Mouse (Mus musculus) thymus, postnatal 10 days (tissue): Measurements from ENCODE around the gene Obp2b.
A peak's percentile ranks its signal among the peaks of the same experiment; 100 is the strongest.
"Not testable (repeated sequence)": the region's sequence is repeated elsewhere in the genome, so short reads cannot be mapped to it uniquely, and the experiment has no call there.

Source experiments
- DNase-seq, 2 experiments: peaks; one replicate each; pipeline ENCODE4 v3.0.0; 2021; ENCODE audit warnings: low spot score in 2 of 2

Obp2b gene

DNA sequence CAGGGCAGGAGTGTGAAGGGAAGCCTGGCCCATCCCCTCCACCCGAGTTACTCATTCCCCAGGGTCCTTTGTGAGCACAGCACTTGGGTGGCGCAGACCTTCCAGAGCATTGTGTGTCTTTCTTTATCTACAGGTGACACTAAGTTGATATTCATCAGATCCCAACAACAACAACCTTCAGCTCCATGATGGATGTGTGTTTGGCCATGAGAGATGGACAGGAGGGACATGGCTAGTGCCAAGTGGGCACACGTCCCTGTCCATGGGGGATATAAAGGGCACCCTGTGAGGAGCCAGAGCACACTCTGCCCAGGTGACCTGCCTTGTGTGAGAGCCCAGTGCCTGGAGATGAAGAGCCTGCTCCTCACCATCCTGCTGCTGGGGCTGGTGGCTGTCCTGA is at the start of gene Obp2b:
Gene Obp2b (plus strand): TSS at position 301 of the 400 bp plus-strand sequence.
- DNase-seq = not testable (repeated sequence)

- peak in 1 of 2 experiments; percentile 66 for DNase-seq
Observed at GRCm38 (mm10) chr2:25694605-25695004, 42.2 kb upstream of the Obp2b start.

- DNase-seq = no peak
Observed at GRCm38 (mm10) chr2:25696951-25697350, 39.9 kb upstream of the Obp2b start.

- no peak for DNase-seq
Observed at GRCm38 (mm10) chr2:25698696-25699095, 38.1 kb upstream of the Obp2b start.

DNA sequence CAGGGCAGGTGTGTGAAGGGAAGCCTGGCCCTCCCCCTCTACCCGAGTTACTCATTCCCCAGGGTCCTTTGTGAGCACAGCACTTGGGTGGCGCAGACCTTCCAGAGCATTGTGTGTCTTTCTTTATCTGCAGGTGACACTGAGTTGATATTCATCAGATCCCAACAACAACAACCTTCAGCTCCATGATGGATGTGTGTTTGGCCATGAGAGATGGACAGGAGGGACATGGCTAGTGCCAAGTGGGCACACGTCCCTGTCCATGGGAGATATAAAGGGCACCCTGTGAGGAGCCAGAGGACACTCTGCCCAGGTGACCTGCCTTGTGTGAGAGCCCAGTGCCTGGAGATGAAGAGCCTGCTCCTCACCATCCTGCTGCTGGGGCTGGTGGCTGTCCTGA is 37.1 kb upstream of the Obp2b start, which contains the start of gene Obp2a:
Gene Obp2a (plus strand): TSS at position 301 of the 400 bp plus-strand sequence.
- not testable (repeated sequence) for DNase-seq

DNA sequence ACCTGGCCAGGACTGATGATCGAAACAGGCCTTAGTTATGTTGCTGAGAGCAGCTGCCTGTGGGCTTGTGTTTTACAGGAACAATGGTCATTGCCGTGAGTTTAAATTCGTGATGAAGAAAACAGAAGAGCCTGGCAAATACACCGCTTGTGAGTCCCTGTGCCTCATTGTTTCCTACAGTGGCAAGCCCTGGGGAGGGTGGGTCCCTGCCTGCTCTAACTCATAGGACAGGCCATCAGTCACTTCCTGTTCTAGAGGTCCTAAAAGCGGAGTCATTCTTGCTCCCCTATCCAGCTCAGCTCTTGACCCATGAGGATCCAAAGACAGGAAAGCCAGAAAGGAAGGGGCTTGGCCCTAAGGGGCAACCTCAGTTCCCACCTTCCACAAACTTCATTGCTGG is 35.8 kb upstream of the Obp2b start:
- DNase-seq = no peak

GRCm38 (mm10) chr2:25703706-25704105 is 33.1 kb upstream of the Obp2b start:
- no peak for DNase-seq

- peak; percentile 79 for DNase-seq
Observed at GRCm38 (mm10) chr2:25706643-25707481, 29.9 kb upstream of the Obp2b start, which contains the start of gene Bmyc. TSS of gene Bmyc (plus strand) at chr2:25706739.

- peak; percentile 12 to 27 for DNase-seq
Observed at GRCm38 (mm10) chr2:25708121-25708520, 28.7 kb upstream of the Obp2b start.

DNA sequence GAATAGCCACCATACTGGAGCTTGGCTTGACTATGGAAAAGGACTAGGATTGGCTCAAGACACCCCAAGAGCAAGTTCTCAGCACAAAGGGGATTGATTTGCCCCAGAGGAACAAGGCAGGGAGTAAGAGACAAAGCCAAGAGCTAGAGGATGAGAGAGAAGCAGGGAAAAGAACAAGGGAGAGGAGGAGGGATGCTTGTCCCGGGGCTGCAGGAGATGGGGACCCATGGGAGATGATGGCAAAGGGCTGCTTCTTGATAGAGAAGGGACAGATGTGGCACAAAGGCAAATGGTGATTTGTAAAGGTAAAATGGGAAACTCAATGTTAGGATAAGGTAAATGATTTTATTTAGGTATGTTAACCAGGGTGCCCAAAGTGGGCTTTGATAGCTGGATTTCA is 27.8 kb upstream of the Obp2b start:
- not testable (repeated sequence) for DNase-seq

- DNase-seq = not testable (repeated sequence)
Observed at GRCm38 (mm10) chr2:25709791-25710190, 27.0 kb upstream of the Obp2b start.

DNA sequence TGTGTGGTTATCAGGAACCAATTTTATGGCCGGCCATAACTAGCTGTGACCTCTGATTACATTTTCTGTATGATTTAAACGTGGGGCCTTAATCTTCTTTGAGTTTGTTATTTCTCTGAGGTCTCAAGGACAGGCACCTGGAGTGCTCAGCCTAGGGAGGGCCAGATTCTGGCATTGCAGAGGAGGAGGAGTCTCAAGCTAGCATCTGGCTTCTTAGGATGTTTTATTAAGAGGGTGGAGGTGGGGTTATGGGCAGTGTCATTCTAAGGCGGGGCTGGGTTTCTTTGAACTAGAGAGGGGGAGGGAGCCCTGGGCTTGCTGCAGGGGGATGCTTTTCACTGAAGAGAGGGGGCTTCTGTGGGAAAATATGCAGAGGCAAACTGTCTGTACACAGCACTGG is 25.2 kb upstream of the Obp2b start:
- not testable (repeated sequence) for DNase-seq

GRCm38 (mm10) chr2:25717222-25717621 is 19.6 kb upstream of the Obp2b start:
- no peak for DNase-seq

GRCm38 (mm10) chr2:25733199-25733930 is 3.4 kb upstream of the Obp2b start:
- no peak for DNase-seq

- DNase-seq = no peak
Observed at GRCm38 (mm10) chr2:25741671-25742070, 4.9 kb downstream of the Obp2b start.

DNA sequence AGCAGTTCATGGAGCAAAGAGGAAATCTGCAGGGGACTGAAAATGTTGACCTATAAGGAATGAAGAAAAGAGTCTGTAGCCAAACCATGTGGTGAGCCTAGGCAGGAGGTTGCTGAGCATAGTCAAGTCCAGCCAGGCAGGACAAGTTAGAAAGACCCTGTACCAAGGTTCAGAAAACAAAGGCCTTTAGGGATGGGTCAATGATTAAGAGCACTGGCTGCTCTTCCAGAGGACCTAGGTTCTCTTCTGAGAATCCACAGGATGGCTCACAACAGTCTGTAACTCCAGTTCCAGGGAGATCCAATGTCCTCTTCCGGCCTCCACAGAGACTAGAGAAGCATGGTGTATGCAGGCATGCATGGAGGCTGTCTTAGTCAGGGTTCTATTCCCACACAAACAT is 17.4 kb downstream of the Obp2b start:
- no peak for DNase-seq

DNA sequence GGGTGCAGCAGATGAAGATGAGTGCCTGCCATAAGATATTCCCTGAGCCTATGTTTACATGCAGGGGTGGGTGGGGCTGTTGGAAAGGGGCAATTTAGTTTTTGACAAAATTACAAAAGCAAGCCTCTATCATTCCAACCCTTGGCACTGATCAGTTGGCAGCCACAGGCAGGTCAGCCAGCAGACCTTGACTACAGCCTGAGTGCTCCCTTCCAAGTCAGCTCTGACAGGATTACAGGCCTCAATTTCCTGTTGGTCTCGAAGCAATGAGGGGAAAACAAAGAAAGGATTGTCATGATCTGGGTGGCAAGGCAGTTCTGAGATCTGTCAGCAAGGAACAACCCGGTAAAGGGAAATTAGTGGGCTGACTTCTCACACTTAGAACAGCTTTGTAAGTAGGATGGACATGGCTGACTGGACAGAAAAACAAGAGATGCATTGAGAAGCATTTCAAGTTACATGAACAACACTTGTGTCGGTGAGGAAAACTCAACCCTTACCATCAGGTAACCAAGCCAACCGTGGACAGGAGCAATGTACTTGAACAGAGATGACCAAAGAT is 21.3 kb downstream of the Obp2b start:
- DNase-seq = no peak

DNA sequence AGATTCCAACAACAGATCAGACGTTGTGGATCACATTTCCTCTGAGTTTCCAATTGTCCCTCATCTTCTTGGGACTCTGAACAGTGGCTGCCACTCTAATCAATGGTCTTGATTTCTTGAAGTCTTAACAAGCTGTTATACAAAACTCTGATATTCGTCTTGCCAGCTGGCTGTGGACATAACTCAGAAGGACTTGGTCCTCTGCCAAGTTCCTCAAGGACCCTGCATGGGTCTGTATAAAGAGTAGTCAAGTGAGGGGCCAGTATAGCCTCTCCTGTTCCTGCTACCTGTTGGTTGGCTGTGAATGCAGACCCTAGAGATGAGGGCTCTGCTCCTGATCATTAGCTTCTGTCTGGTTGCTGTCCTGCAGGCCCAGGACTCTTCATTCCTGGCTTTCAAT is 28.5 kb downstream of the Obp2b start, which contains the start of gene Lcn3:
Gene Lcn3 (plus strand): TSS at position 301 of the 400 bp plus-strand sequence.
- no peak for DNase-seq

DNA sequence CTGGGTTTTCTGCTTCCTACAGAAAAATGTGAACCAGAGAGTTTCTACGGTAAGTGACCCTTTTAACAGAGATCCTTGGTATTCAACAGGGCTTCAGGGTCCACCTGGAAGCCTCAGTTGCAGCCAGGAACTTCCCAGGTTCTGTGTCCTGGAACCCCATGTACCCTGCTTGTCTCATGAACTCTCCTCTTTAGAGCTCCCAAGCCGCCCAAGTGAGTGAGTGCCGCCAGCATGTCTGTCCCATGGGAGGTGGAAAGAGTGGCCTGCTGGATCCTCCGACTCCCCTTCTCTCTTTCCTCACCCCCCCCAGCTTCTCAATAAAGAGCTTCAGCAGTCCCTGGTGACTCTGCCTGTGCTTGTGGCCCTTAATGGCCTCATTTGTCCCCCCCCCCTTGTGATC is 31.0 kb downstream of the Obp2b start:
- no peak for DNase-seq

- no peak for DNase-seq
Observed at GRCm38 (mm10) chr2:25773507-25773906, 36.7 kb downstream of the Obp2b start.

- DNase-seq = no peak
Observed at GRCm38 (mm10) chr2:25774640-25775039, 37.8 kb downstream of the Obp2b start.

GRCm38 (mm10) chr2:25775991-25776390 is 39.2 kb downstream of the Obp2b start:
- no peak for DNase-seq
